Mouse (Mus musculus) forebrain, postnatal 0 days (tissue): ENCODE results near the gene Cnp. TPM values are rescaled to one million over a fixed set of nuclear protein-coding genes. Genes with fewer than 3 reads are reported as not detected.
"Not testable (repeated sequence)": the region's sequence is repeated elsewhere in the genome, so short reads cannot be mapped to it uniquely, and the experiment has no call there.

ENCODE experiments used
- ATAC-seq: fragments of 200-750 bp; cut with Nextera tagmentation; 2 replicates; pipeline ENCODE4 v1.8.0; 2017; ENCODE audit warnings: mild to moderate bottlenecking, moderate library complexity
- DNase-seq: peaks from one replicate; pipeline ENCODE4 v3.0.0-alpha.2; 2015
- H3K27ac ChIP-seq: fragments of 300-500 bp; sonication (generic); 2 replicates; pipeline ENCODE4 v1.5.1; 2014; ENCODE audit warnings: low read depth, mild to moderate bottlenecking, antibody characterized with exemption, low read length, moderate library complexity, mixed read lengths
- H3K27me3 ChIP-seq: fragments of 300-500 bp; sonication (generic); 2 replicates; pipeline ENCODE4 v1.6.1; 2014; ENCODE audit warnings: mild to moderate bottlenecking, low read length, mixed read lengths; ENCODE audit not compliant: insufficient read depth
- H3K36me3 ChIP-seq: fragments of 300-500 bp; sonication (generic); 2 replicates; pipeline ENCODE4 v1.6.1; 2014; ENCODE audit warnings: mild to moderate bottlenecking, moderate library complexity; ENCODE audit not compliant: insufficient read depth
- H3K4me1 ChIP-seq: fragments of 300-500 bp; sonication (generic); 2 replicates; pipeline ENCODE4 v1.6.1; 2014; ENCODE audit warnings: antibody characterized with exemption; ENCODE audit not compliant: insufficient read depth
- H3K4me2 ChIP-seq: fragments of 300-500 bp; sonication (generic); 2 replicates; pipeline ENCODE4 v1.6.1; 2014; ENCODE audit warnings: low read depth, mild to moderate bottlenecking, moderate library complexity
- H3K4me3 ChIP-seq: fragments of 300-500 bp; sonication (generic); 2 replicates; pipeline ENCODE4 v1.5.1; 2014; ENCODE audit warnings: low read depth, low read length, mixed read lengths
- H3K9ac ChIP-seq: fragments of 300-500 bp; sonication (generic); 2 replicates; pipeline ENCODE4 v1.6.1; 2014; ENCODE audit warnings: mild to moderate bottlenecking
- H3K9me3 ChIP-seq: fragments of 300-500 bp; sonication (generic); 2 replicates; pipeline ENCODE4 v1.6.1; 2016; ENCODE audit warnings: low read length
- CTCF ChIP-seq: sonication (generic); IDR thresholded peaks from 2 replicates; pipeline ENCODE4 v1.5.1; 2016; ENCODE audit warnings: antibody characterized with exemption, control low read depth, low read depth
- WGBS: fragments of 180-500 bp; shearing (Covaris S2); extraction: QIAGEN DNeasy Blood & Tissue Kit; methylation state at CpG from one replicate; pipeline ENCODE4 v1.1.7; 2014; 5-methylcytosine and 5-hydroxymethylcytosine counted together
- polyA plus RNA-seq: library from polyadenylated mRNA; unstranded; fragments of >200 nt; fragmentation: Nextera tagmentation; extraction: Ambion mirVana; gene quantifications from 2 replicates; pipeline ENCODE4 v1.2.1, GENCODE M21; 2015
- total RNA-seq: library from RNA; depleted of rRNA; stranded (reverse); fragments of >200 nt; gene quantifications from 2 replicates; pipeline ENCODE4 v1.2.3, GENCODE M21; 2014

Cnp gene
- total and polyA plus RNA-seq, 2 experiments from 2014 or later: 41.5 to 56.2 TPM

DNA sequence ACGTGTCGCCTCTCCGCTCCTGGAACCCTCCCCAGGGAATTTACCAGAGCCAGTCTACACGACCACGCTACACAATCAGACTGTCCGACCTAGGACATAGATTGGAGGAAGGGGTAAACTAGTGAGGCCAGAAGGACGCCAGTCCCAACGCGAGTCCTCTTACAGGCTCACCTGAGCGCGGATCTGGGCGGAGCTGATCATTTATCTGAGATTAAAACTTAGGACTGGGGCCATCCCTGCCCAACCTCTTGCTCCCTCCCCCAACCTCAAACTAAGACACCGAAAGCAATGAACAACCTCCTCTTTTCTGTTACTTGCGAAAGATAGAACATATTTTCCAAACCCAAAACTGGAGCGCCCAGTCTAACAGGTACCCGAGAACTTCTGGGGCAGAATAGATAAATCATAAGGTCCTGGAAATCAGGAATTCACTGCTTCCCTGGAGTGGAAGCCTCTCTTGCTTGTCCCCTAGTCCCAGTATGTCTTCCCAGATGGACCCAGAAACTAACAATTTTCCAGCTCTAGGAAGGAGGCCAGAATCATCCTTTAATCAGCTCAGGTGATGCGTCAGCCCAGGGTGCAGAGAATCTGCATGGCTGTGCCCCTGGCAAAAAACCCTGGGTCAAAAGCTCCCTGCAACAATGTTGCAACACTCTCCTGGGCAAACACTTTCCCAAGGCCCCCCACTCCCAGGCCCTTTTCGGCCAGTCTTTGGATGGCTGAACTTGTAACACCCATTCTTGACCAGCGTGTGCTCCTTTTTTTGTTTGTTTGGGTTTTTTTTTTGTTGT is 46.1 kb upstream of the Cnp start:
- no peaks in the 10 kb centered on the region for H3K27me3 ChIP-seq
- 23% methylated on average over 19 of the region's 19 CpGs for WGBS
- ATAC-seq (no peak), DNase-seq (no peak)
- H3K4me1 ChIP-seq: peaks cover 21% of the 10 kb centered on the region
- H3K9me3 ChIP-seq: no peaks in the 10 kb centered on the region
- H3K4me3 ChIP-seq: peak overlapping the region; percentile 92
- no peak for TF ChIP-seq CTCF
- H3K9ac ChIP-seq: peak overlapping the region; percentile 64
- H3K36me3 ChIP-seq: peaks cover 2% of the 10 kb centered on the region; the same call in 1 of the 2 replicates
- H3K27ac ChIP-seq: peak overlapping the region; percentile 90
- peak overlapping the region; percentile 84 for H3K4me2 ChIP-seq

- no peaks in the 10 kb centered on the region for H3K36me3 ChIP-seq
- no peak for TF ChIP-seq CTCF
- ATAC-seq (no peak), DNase-seq (no peak)
- no peak overlapping the region for H3K4me2 ChIP-seq
- no peaks in the 10 kb centered on the region for H3K4me1 ChIP-seq
- 6% methylated on average over 6 of the region's 6 CpGs for WGBS
- no peak overlapping the region for H3K4me3 ChIP-seq
- H3K9me3 ChIP-seq: no peaks in the 10 kb centered on the region
- H3K9ac ChIP-seq: no peak overlapping the region
- no peaks in the 10 kb centered on the region; the same call in 1 of the 2 replicates for H3K27me3 ChIP-seq
- H3K27ac ChIP-seq: no peak overlapping the region
These were observed 40.8 kb upstream of the Cnp start for GRCm38 (mm10) chr11:100533871-100534270.

DNA sequence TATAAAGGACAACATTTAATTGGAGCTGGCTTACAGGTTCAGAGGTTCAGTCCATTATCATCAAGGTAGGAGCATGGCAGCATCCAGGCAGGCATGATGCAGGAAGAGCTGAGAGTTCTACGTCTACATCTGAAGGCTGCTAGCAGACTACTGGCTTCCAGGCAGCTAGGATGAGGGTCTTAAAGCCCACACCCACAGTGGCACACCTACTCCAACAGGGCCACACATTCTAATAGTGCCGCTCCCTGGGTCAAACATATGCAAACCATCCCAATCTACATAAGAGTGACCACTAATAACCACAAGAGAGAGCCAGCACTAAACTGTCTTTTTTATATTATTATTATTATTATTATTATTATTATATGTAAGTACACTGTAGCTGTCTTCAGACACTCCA is 40.3 kb upstream of the Cnp start:
- not testable (repeated sequence) for H3K36me3 ChIP-seq, H3K9ac ChIP-seq, DNase-seq, H3K4me1 ChIP-seq, H3K4me3 ChIP-seq, ATAC-seq, H3K27me3 ChIP-seq, H3K27ac ChIP-seq, H3K9me3 ChIP-seq, H3K4me2 ChIP-seq
- WGBS: 68% methylated on average over 2 of the region's 2 CpGs

- H3K27me3 ChIP-seq, DNase-seq, H3K4me3 ChIP-seq, H3K4me1 ChIP-seq, H3K4me2 ChIP-seq, H3K9me3 ChIP-seq, ATAC-seq, H3K36me3 ChIP-seq, H3K27ac ChIP-seq, H3K9ac ChIP-seq: not testable (repeated sequence)
- 84% methylated on average over 6 of the region's 6 CpGs for WGBS
These were observed 39.9 kb upstream of the Cnp start for GRCm38 (mm10) chr11:100534821-100535220.

GRCm38 (mm10) chr11:100535996-100536395 is 38.7 kb upstream of the Cnp start:
- Histone ChIP-seq H3K27ac (no peak overlapping the region), H3K9me3 (no peaks in the 10 kb centered on the region), H3K9ac (no peak overlapping the region), H3K27me3 (no peaks in the 10 kb centered on the region; the same call in 1 of the 2 replicates), H3K4me1 (no peaks in the 10 kb centered on the region), H3K36me3 (no peaks in the 10 kb centered on the region), H3K4me2 (no peak overlapping the region), H3K4me3 (no peak overlapping the region)
- DNase-seq: no peak
- ATAC-seq: no peak
- TF ChIP-seq CTCF: no peak
- 85% methylated on average over 1 of the region's 1 CpGs for WGBS

DNA sequence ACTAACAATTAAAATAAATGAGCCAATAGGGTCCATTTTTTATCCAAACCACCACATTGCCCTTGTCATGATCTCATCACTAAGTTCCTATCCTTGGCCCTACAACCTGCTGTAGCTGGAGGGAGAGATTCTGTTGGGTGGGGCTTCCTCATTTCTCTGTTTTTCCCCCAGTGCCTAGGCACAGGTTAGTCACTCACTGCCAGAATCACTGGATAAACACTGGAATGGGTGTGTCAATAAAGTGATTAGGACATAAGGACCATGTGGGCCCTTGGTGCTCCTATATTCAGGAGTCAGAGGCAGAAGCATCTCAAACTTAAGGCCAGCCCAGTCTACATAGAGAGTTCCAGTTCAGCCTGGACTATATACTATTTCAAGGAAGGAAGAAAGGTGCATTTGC is 38.2 kb upstream of the Cnp start:
- Histone ChIP-seq H3K27ac (no peak overlapping the region), H3K36me3 (no peaks in the 10 kb centered on the region), H3K4me3 (no peak overlapping the region), H3K9me3 (no peaks in the 10 kb centered on the region), H3K4me2 (no peak overlapping the region), H3K9ac (no peak overlapping the region), H3K27me3 (no peaks in the 10 kb centered on the region; the same call in 1 of the 2 replicates), H3K4me1 (no peaks in the 10 kb centered on the region)
- DNase-seq: no peak
- no peak for ATAC-seq
- TF ChIP-seq CTCF: no peak

- ATAC-seq (no peak), DNase-seq (no peak)
- H3K36me3 ChIP-seq: no peaks in the 10 kb centered on the region
- no peaks in the 10 kb centered on the region for H3K27me3 ChIP-seq
- TF ChIP-seq CTCF: no peak
- H3K4me1 ChIP-seq: peaks cover 6% of the 10 kb centered on the region
- H3K9me3 ChIP-seq: no peaks in the 10 kb centered on the region
- H3K27ac ChIP-seq: no peak overlapping the region
- 62% methylated on average over 6 of the region's 6 CpGs for WGBS
- no peak overlapping the region for H3K4me3 ChIP-seq
- H3K9ac ChIP-seq: no peak overlapping the region
- no peak overlapping the region for H3K4me2 ChIP-seq
These were observed 33.7 kb upstream of the Cnp start for GRCm38 (mm10) chr11:100540966-100541365.
